Mouse (Mus musculus) limb, embryonic 15.5 days (tissue): Measurements from ENCODE around the gene Sptlc3. TPM values are rescaled to one million over a fixed set of nuclear protein-coding genes. Genes with fewer than 3 reads are reported as not detected.

ENCODE experiments used
- ATAC-seq: fragments of 200-750 bp; cut with Nextera tagmentation; 2 replicates; pipeline ENCODE4 v1.8.0; 2017; ENCODE audit warnings: low read depth, moderate TSS enrichment; ENCODE audit not compliant: insufficient number of reproducible peaks, low FRiP score, low TSS enrichment
- H3K27ac ChIP-seq: fragments of 300-500 bp; sonication (generic); 2 replicates; pipeline ENCODE4 v1.5.1; 2015; ENCODE audit warnings: moderate library complexity, mild to moderate bottlenecking, inconsistent platforms
- H3K27me3 ChIP-seq: fragments of 300-500 bp; sonication (generic); 2 replicates; pipeline ENCODE4 v1.6.1; 2015; ENCODE audit warnings: inconsistent platforms
- H3K36me3 ChIP-seq: fragments of 300-500 bp; sonication (generic); 2 replicates; pipeline ENCODE4 v1.6.1; 2015; ENCODE audit warnings: inconsistent platforms
- H3K4me1 ChIP-seq: fragments of 300-500 bp; sonication (generic); 2 replicates; pipeline ENCODE4 v1.6.1; 2015; ENCODE audit warnings: inconsistent platforms
- H3K4me2 ChIP-seq: fragments of 300-500 bp; sonication (generic); 2 replicates; pipeline ENCODE4 v1.6.1; 2015; ENCODE audit warnings: mild to moderate bottlenecking, inconsistent platforms
- H3K4me3 ChIP-seq: fragments of 300-500 bp; sonication (generic); 2 replicates; pipeline ENCODE4 v1.5.1; 2015; ENCODE audit warnings: mild to moderate bottlenecking, inconsistent platforms
- H3K9ac ChIP-seq: fragments of 300-500 bp; sonication (generic); 2 replicates; pipeline ENCODE4 v1.6.1; 2015; ENCODE audit warnings: inconsistent platforms
- H3K9me3 ChIP-seq: fragments of 300-500 bp; sonication (generic); 2 replicates; pipeline ENCODE4 v1.6.1; 2016; ENCODE audit warnings: inconsistent platforms
- WGBS: fragments of 180-500 bp; shearing (Covaris S2); methylation state at CpG from one replicate; pipeline ENCODE4 v1.1.7; 2015; 5-methylcytosine and 5-hydroxymethylcytosine counted together
- polyA plus RNA-seq: library from polyadenylated mRNA; unstranded; fragments of >200 nt; fragmentation: Nextera tagmentation; extraction: Ambion mirVana; gene quantifications from 2 replicates; pipeline ENCODE4 v1.2.1, GENCODE M21; 2015

Gene Sptlc3
- polyA plus RNA-seq, 1 experiment from 2014 or later = 29.6 TPM

DNA sequence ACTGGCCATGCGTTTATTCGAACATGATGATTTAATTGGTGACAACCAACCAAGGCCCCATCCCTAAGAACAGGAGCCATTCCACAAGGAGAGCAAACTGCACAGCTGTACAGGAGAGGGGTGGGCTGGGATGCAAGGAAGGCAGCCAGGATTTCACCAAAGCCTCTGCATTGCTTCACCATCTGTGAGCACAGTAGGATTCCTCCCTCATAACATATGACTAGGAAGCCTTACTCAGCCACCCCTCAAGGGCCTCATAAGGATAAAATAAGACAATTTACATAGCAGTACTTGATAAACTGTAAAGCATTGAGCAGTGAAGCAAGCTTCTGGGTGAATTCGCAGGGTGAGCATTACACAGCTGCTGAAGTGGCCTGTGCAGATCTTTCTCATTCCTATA lies 155.8 kb downstream of the Sptlc3 start:
- Histone ChIP-seq H3K4me2 (no peak overlapping the region), H3K9me3 (no peaks in the 10 kb centered on the region), H3K4me1 (no peaks in the 10 kb centered on the region), H3K9ac (no peak overlapping the region), H3K4me3 (no peak overlapping the region), H3K27ac (no peak overlapping the region), H3K27me3 (no peaks in the 10 kb centered on the region), H3K36me3 (no peaks in the 10 kb centered on the region)
- 62% methylated on average over 3 of the region's 3 CpGs for WGBS
- no peak for ATAC-seq

DNA sequence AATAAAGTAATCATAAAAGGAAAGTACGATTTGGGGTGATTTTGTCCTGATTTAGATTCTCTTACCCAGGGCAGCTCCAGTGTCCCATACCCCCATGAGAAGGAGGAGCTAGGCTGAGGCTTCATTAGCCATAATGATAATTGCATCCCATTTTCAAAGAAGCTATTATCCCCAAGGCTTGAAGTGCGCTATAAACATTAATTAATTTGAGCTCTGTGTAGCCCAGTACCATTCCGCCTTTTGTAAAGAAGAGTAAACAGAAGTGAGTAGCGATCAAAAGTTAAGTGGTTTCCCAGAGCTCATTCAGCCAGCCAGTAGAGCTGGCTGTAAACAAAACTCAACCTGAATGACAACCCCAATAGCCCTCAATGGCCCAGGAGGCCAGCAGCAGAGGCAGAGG lies 163.0 kb downstream of the Sptlc3 start:
- H3K27me3 ChIP-seq = no peaks in the 10 kb centered on the region
- 34% methylated on average over 4 of the region's 4 CpGs for WGBS
- no peak overlapping the region for H3K27ac ChIP-seq
- H3K4me3 ChIP-seq = no peak overlapping the region
- no peak overlapping the region for H3K9ac ChIP-seq
- H3K36me3 ChIP-seq = no peaks in the 10 kb centered on the region
- ATAC-seq = no peak
- H3K4me1 ChIP-seq = no peaks in the 10 kb centered on the region; the same call in 1 of the 2 replicates
- H3K4me2 ChIP-seq = no peak overlapping the region
- H3K9me3 ChIP-seq = no peaks in the 10 kb centered on the region

DNA sequence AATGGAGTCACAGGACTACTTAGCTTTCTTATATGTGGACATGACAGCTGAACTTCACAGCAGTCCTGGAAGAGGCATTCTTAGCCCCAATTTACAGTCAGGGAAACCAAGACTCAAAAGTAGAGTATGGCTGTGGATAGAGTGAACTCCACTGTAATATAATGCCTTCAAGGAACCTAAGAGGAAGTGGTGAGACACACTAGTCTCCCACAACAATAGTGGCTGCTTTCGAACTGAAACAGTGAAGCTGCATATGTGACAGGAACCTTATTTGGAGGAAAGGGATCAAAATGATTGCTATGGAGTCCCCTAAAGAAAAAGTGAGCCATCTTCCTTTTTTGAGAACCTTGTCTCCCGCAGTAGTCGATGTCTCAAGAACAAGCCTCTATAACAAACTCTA lies 178.1 kb downstream of the Sptlc3 start:
- Histone ChIP-seq H3K9me3 (no peaks in the 10 kb centered on the region), H3K4me1 (peaks cover 6% of the 10 kb centered on the region; the same call in 1 of the 2 replicates), H3K4me2 (no peak overlapping the region), H3K27me3 (no peaks in the 10 kb centered on the region), H3K27ac (no peak overlapping the region), H3K9ac (no peak overlapping the region), H3K36me3 (no peaks in the 10 kb centered on the region), H3K4me3 (no peak overlapping the region)
- no peak for ATAC-seq
- 85% methylated on average over 3 of the region's 3 CpGs for WGBS

DNA sequence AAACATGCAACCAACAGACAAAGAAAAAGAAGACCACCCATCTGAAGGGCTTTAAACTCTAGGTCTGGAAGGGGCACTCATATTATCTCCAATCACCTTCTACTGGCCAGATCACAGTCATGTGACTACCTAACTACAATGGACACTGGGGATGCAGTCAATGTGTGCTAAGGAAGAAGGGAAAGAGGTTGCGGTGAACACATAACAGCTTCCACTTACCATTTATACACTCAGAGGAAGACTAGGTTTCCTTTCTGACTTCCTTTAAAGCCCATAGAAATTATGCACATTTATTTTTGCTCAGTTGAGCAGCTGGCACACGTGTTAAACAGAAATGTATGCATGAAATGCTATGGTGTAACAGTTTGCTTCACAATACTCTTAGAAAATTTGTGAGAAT lies 178.7 kb downstream of the Sptlc3 start:
- Histone ChIP-seq H3K36me3 (no peaks in the 10 kb centered on the region), H3K27me3 (no peaks in the 10 kb centered on the region), H3K4me2 (no peak overlapping the region), H3K4me3 (no peak overlapping the region), H3K9me3 (no peaks in the 10 kb centered on the region), H3K4me1 (peaks cover 9% of the 10 kb centered on the region; the same call in 1 of the 2 replicates), H3K27ac (no peak overlapping the region), H3K9ac (no peak overlapping the region)
- 65% methylated on average over 2 of the region's 2 CpGs for WGBS
- no peak for ATAC-seq

DNA sequence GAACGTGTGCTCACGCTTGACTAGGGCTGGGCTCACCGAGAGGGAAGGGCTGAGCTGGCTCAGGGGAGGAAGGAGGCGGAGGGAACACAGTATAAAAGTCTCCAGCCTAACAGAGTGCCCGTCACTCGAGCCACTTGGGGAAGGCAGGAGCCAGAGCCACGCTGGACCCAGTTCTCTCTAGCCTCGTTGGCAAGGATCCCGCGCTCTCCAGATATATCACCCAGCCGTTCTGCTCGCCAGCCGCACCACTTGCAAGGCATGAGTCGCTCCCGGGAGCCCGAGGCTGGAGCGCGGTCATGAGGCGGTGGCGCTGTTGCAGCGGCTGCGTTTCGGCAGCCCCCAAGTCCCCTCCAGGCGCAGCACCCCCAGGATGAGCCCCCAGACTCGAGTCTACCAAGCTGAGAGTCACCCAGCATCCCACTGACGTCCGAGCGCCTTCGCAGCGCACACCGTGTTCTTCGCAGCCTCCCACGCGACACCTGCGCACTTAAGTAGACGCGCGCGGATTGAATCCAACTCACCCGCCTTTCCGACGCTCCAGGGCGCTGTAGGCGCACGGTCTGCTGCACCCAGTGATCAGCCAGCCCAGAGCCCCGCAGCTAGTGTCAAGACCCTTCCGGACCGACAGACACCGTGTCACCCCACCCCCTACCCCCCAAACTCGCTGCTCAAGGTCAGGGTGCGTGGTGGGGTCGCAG lies 183.5 kb downstream of the Sptlc3 start:
- Histone ChIP-seq H3K9me3 (no peaks in the 10 kb centered on the region), H3K9ac (peak overlapping the region; percentile 82), H3K4me2 (peak overlapping the region; percentile 97), H3K36me3 (no peaks in the 10 kb centered on the region), H3K4me1 (peaks cover 19% of the 10 kb centered on the region; the same call in 1 of the 2 replicates), H3K4me3 (peak overlapping the region; percentile 91), H3K27ac (peak overlapping the region; percentile 93), H3K27me3 (no peaks in the 10 kb centered on the region)
- 0 out of 2 replicates have a peak, but pooled peaks have one; percentile 40 for ATAC-seq
- WGBS = under 1% methylated on average over 52 of the region's 52 CpGs

DNA sequence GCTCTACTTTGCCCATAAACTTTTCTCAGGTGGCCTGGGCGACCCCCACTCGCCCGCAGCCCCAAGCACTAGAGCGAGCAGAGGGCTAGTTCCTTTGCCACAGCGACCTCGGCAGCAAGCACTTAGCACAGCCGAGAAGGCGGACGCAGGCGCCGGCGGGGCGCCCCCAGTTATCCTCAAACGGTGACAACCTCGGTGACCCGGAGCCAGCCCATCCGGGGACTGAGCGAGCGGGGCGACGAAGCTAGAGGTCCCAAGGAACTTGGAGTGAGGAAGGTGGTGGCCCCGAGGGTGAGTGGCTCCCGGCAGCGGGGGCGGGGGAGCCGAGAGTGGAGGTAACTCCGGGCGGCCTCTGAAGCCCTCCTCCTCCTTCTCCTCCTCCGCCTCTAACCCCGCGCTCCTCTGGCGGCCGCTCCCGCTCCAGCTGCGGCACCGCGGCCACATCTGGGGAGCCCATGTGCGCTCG lies 184.1 kb downstream of the Sptlc3 start, which contains the start of gene Ism1:
Gene Ism1 (plus strand): TSS at position 370 of the 466 bp plus-strand sequence.
- Histone ChIP-seq H3K9me3 (no peaks in the 10 kb centered on the region), H3K4me1 (peaks cover 19% of the 10 kb centered on the region; the same call in 1 of the 2 replicates), H3K36me3 (no peaks in the 10 kb centered on the region), H3K4me3 (peak within 1 kb of the TSS; percentile 91), H3K27me3 (no peaks in the 10 kb centered on the region), H3K27ac (peak within 1 kb of the TSS; percentile 93), H3K4me2 (peak within 1 kb of the TSS; percentile 97), H3K9ac (peak within 1 kb of the TSS; percentile 82)
- peak; percentile 56 for ATAC-seq
- under 1% methylated on average over 26 of the region's 39 CpGs for WGBS

DNA sequence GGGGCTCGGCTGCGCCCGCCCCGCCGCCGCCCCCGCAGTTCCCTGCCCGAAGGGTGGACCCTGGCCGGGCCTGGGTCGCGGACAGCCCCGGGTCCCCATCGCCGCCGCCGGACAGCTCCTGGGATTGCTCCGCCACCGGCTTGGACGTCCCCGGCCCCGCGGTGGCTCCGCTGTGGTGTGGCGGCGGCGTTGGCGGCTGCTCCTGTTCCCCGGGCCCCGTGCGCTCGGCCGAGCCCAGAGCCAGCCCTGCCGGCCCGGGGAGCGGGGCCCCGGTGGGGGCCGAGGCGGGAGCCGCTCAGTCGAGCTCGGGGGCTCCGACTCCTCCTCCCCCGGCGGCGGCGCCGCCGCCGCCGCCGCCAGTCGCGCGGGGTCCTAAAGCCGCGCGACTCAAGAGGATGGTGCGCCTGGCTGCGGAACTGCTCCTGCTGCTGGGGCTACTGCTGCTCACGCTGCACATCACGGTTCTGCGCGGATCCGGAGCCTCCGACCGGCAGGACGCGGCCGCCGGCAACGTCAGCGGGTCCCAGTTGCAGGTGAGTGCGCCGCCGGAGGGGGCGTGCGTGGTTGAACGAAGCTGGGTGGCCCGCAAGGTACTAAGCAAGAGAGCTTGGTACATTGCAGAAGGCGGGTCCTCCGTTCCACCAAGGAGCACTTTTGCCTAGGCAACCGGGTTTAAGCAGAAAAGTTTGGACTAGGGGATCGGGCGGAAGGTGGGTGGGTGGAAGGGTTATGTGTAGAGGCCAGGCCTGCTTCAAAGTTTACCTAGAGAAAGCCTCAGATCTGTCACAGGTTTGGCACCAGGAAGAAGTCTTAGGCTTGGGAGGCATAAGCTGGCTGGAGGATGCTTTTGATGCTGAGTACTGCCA lies 184.8 kb downstream of the Sptlc3 start:
- peak; percentile 78 for ATAC-seq
- peak overlapping the region; percentile 97 for H3K4me2 ChIP-seq
- no peaks in the 10 kb centered on the region for H3K9me3 ChIP-seq
- H3K9ac ChIP-seq = peak overlapping the region; percentile 82
- peak overlapping the region; percentile 93 for H3K27ac ChIP-seq
- WGBS = under 1% methylated on average over 80 of the region's 84 CpGs
- H3K27me3 ChIP-seq = no peaks in the 10 kb centered on the region
- peak overlapping the region; percentile 91 for H3K4me3 ChIP-seq
- H3K36me3 ChIP-seq = no peaks in the 10 kb centered on the region
- H3K4me1 ChIP-seq = peaks cover 19% of the 10 kb centered on the region; the same call in 1 of the 2 replicates

DNA sequence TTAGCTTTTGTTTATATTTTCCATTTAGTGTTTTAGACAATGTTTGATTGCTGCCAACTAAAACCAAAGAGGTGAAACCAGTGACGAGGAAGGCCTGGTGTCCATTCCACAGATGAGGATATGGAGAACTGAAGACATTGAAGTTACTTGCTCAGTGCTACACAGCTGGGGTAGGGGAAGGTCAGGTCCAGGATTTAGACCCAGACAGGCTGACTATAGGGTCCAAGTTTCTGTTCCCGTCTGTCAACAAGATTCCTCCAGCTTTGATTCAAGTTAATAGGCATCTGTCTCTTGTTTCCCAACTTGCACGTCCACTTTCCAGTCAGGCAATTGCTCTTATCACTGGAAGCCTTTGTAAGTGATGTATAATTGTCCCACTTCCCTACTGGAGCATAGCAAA lies 188.8 kb downstream of the Sptlc3 start:
- H3K36me3 ChIP-seq = no peaks in the 10 kb centered on the region
- H3K4me3 ChIP-seq = no peak overlapping the region
- H3K9me3 ChIP-seq = no peaks in the 10 kb centered on the region
- H3K4me2 ChIP-seq = no peak overlapping the region
- no peak for ATAC-seq
- 59% methylated on average over 3 of the region's 3 CpGs for WGBS
- no peak overlapping the region for H3K9ac ChIP-seq
- H3K27me3 ChIP-seq = no peaks in the 10 kb centered on the region
- H3K27ac ChIP-seq = no peak overlapping the region
- H3K4me1 ChIP-seq = 0 out of 2 replicates have a peak, but pooled peaks cover 8% of the 10 kb centered on the region

Other genes with a start within 250 kb of the Sptlc3 start
- 7.5 and 7.6 TPM in 2 replicates for gene Ism1, start 184.3 kb downstream of the Sptlc3 start, polyA plus RNA-seq